Mouse (Mus musculus) C2C12 (cell line): ENCODE measurements around the gene Thap3.

Experiments
- CEBPB ChIP-seq: IDR thresholded peaks from one replicate; pipeline ENCODE4 v1.6.1; 2011; ENCODE audit warnings: low read depth, mild to moderate bottlenecking, control low read depth, moderate library complexity
- CTCF ChIP-seq: IDR thresholded peaks from one replicate; pipeline ENCODE4 v1.5.1; 2011; ENCODE audit not compliant: control insufficient read depth, insufficient read depth, insufficient read length

GRCm38 (mm10) chr4:152002063-152002462 lies 13.3 kb upstream of the Thap3 start:
- no peak for TF ChIP-seq CTCF
- TF ChIP-seq CEBPB: no peak
